Mouse (Mus musculus) frontal cortex, adult 2 months (tissue): ENCODE measurements at regions not wholly inside any gene's neighbourhood (a gene's known extent, or its start where the extent isn't known, plus 50 kb on each side); places are given as distances from the start of the nearest gene placed in this dataset.

Experiments used
- DNase-seq, 2 experiments: peaks; one replicate each; pipeline ENCODE4 v3.0.0; 2022; ENCODE audit warnings: low spot score in 1 of 2; ENCODE audit errors: extremely low spot score in 1 of 2

GRCm38 (mm10) chr4:27845521-27845920 is 967.4 kb upstream of the Epha7 start:
- peak; percentile 16 to 51 for DNase-seq

- peak in 1 of 2 experiments; percentile 3 for DNase-seq
These were observed 966.8 kb upstream of the Epha7 start for GRCm38 (mm10) chr4:27846106-27846622.

- no peak for DNase-seq
These were observed 956.8 kb upstream of the Epha7 start for GRCm38 (mm10) chr4:27856086-27856485.

- DNase-seq, result no peak
These were observed 925.5 kb upstream of the Epha7 start for GRCm38 (mm10) chr4:27887262-27887954.

- no peak for DNase-seq
These were observed 916.5 kb upstream of the Epha7 start for GRCm38 (mm10) chr4:27896396-27896795.

- DNase-seq, result no peak
These were observed 867.6 kb upstream of the Epha7 start for GRCm38 (mm10) chr4:27945351-27945750.

- no peak for DNase-seq
These were observed 867.2 kb upstream of the Epha7 start for GRCm38 (mm10) chr4:27945768-27946167.

GRCm38 (mm10) chr4:27949970-27950717 is 862.8 kb upstream of the Epha7 start:
- DNase-seq, result no peak

- peak; percentile 4 to 72 for DNase-seq
These were observed 847.8 kb upstream of the Epha7 start for GRCm38 (mm10) chr4:27965046-27965681.

- DNase-seq, result no peak
These were observed 842.4 kb upstream of the Epha7 start for GRCm38 (mm10) chr4:27970569-27970968.

GRCm38 (mm10) chr4:27979210-27979771 is 833.6 kb upstream of the Epha7 start:
- no peak for DNase-seq

- no peak for DNase-seq
These were observed 833.1 kb upstream of the Epha7 start for GRCm38 (mm10) chr4:27979781-27980180.

GRCm38 (mm10) chr4:27981309-27981708 is 831.6 kb upstream of the Epha7 start:
- DNase-seq, result no peak

- no peak for DNase-seq
These were observed 824.9 kb upstream of the Epha7 start for GRCm38 (mm10) chr4:27987986-27988423.

GRCm38 (mm10) chr4:27994411-27994810 is 818.5 kb upstream of the Epha7 start:
- DNase-seq, result peak in 1 of 2 experiments; percentile 17

- peak in 1 of 2 experiments; percentile 33 for DNase-seq
These were observed 811.0 kb upstream of the Epha7 start for GRCm38 (mm10) chr4:28001818-28002476.
